Mouse (Mus musculus): Measurements from ENCODE around the gene Bcat1.
A peak's percentile ranks its signal among the peaks of the same experiment; 100 is the strongest.

- TF ChIP-seq CTCF (IDR thresholded peaks at IDR 0.05; ENCODE audit: low read depth) (peak; percentile 69), EP300 (IDR thresholded peaks at IDR 0.05; ENCODE audit: low read depth) (no peak)
Measured at GRCm38 (mm10) chr6:144997229-144997628, 78.8 kb downstream of the Bcat1 start.
